Mouse (Mus musculus): ENCODE measurements around the gene Ryr1.

- TF ChIP-seq CTCF (IDR thresholded peaks at IDR 0.05; ENCODE audit: low read depth), result no peak
- no peak for TF ChIP-seq EP300 (IDR thresholded peaks at IDR 0.05; ENCODE audit: low read depth)
Measured at GRCm38 (mm10) chr7:29167656-29168055, 42.7 kb upstream of the Ryr1 start.
